Mouse (Mus musculus): ENCODE data around the gene Slc43a3.
"Not testable (repeated sequence)": the region's sequence is repeated elsewhere in the genome, so short reads cannot be mapped to it uniquely, and the experiment has no call there.

DNA sequence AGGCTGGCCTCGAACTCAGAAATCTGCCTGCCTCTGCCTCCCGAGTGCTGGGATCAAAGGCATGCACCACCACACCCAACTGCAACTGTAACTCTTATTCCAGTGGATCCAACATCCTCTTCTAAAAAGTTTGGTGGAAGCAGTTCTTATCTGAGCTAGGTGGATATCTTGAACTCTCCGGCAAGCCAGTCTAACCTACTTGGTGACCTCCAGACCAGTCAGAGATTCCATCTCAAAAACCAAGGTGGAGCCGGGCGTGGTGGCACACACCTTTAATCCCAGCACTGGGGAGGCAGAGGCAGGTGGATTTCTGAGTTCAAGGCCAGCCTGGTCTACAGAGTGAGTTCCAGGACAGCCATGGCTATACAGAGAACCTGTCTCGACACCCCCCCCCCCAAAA, 39.7 kb upstream of the Slc43a3 start:
- not testable (repeated sequence) for TF ChIP-seq POLR2A (IDR thresholded peaks at IDR 0.05; ENCODE audit: insufficient read length, low read depth); MAX (IDR thresholded peaks at IDR 0.05; ENCODE audit: low read depth); USF1 (IDR thresholded peaks at IDR 0.05; ENCODE audit: low read depth); SRF (IDR thresholded peaks at IDR 0.05; ENCODE audit: control insufficient read depth, insufficient read length, low read depth); TCF12 (IDR thresholded peaks at IDR 0.05; ENCODE audit: insufficient read depth, poor library complexity, severe bottlenecking); REST (IDR thresholded peaks at IDR 0.05; ENCODE audit: insufficient read depth, insufficient read length); CEBPB (IDR thresholded peaks at IDR 0.05; ENCODE audit: insufficient read depth, poor library complexity, severe bottlenecking); MYOG (IDR thresholded peaks at IDR 0.05; ENCODE audit: control insufficient read depth in 1 of 3, insufficient read depth in 1 of 3, insufficient read length in 2 of 3, low read depth in 2 of 3); E2F4 (IDR thresholded peaks at IDR 0.05; ENCODE audit: insufficient read depth)
